In the genomic region with DNA sequence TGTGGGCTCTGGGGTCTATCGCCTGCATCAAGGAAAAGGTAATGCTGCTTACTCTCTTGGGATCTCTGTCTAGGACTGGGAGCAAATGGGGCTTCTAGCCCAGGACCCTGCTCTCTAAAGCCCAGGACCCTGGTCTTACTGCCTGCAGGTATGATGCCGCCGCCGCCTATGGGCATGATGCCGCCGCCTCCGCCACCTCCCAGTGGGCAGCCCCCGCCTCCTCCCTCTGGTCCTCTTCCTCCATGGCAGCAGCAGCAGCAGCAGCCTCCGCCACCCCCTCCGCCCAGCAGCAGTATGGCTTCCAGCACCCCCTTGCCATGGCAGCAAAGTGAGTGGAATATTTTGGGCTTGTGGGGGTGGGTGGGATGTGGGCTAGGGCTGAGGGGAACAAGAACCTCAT, we compare ENCODE assay signal across 22 mouse cellular contexts. TPM values are rescaled to one million over a fixed set of nuclear protein-coding genes. Genes with fewer than 3 reads are reported as not detected.
DNase-seq lines count a peak whose midpoint lies in the region; ATAC-seq and TF ChIP-seq lines count a peak whose summit lies in the region.
"Had no signal": no experiment of that assay in that cellular context is flagged by ENCODE, and none has a peak within 500 bp of the region (broad histone marks: within the 10 kb centered on the region; RNA-seq: fewer than 3 reads in every experiment).

No protein-coding gene starts in this region.

- H3K4me1 ChIP-seq in cerebellum, adult 2 months (ENCODE audit: control insufficient read depth, insufficient read depth, low read length) = peaks cover 32% of the 10 kb centered on the region
- peaks cover 14% of the 10 kb centered on the region; the same call in 1 of the 2 replicates for H3K4me1 ChIP-seq in forebrain, embryonic 12.5 days
- 0 out of 2 replicates have a peak, but pooled peaks cover 6% of the 10 kb centered on the region for H3K4me1 ChIP-seq in forebrain, embryonic 15.5 days
- H3K4me1 ChIP-seq in E14TG2a.4 (replicated peaks; ENCODE audit: low read depth, low read length) = peaks cover 83% of the 10 kb centered on the region
- H3K4me1 ChIP-seq: embryonic facial prominence, embryonic 13.5 days; embryonic facial prominence, embryonic 15.5 days had no signal

- no peak for ATAC-seq in forebrain, embryonic 12.5 days (ENCODE audit: low FRiP score)
- ATAC-seq in forebrain, embryonic 15.5 days (replicated peaks) = no peak
- no peak for ATAC-seq in activated CD4-positive, CD25-positive, alpha-beta regulatory T cell, adult 4 months
- ATAC-seq: Patski had no signal

- no peaks in the 10 kb centered on the region; the same call in 1 of the 2 replicates for H3K27me3 ChIP-seq in cerebellum, adult 2 months (ENCODE audit: control insufficient read depth, insufficient read depth, low read length)
- H3K27me3 ChIP-seq in forebrain, embryonic 12.5 days = no peaks in the 10 kb centered on the region
- no peaks in the 10 kb centered on the region for H3K27me3 ChIP-seq in forebrain, embryonic 15.5 days
- no peaks in the 10 kb centered on the region for H3K27me3 ChIP-seq in E14TG2a.4 (ENCODE audit: insufficient read depth, low read length)
- H3K27me3 ChIP-seq: CH12.LX; embryonic facial prominence, embryonic 13.5 days; embryonic facial prominence, embryonic 15.5 days; Patski had no signal

- peak; percentile 45 for DNase-seq in cerebellum, adult 9-11 months
- DNase-seq in cerebellum, adult 2 months = no peak
- DNase-seq in heart, adult 11 months = peak; percentile 94
- no peak for DNase-seq in heart, adult 18-20 months
- DNase-seq: adrenal gland, adult 2 months; adrenal gland, postnatal 10 days; adrenal gland, postnatal 25 days; B cell, adult 2 months; cerebellum, adult 18-20 months; cerebellum, postnatal 14 days; cerebellum, postnatal 36 days; embryo, embryonic 11 days had no signal

- H3K27ac ChIP-seq in cerebellum, adult 2 months (ENCODE audit: insufficient read depth, low read length) = no peak overlapping the region
- H3K27ac ChIP-seq in forebrain, embryonic 12.5 days = 0 out of 2 replicates have a peak overlapping the region, but pooled peaks have one; percentile 42
- no peak overlapping the region for H3K27ac ChIP-seq in forebrain, embryonic 15.5 days (replicated peaks)
- H3K27ac ChIP-seq: embryonic facial prominence, embryonic 13.5 days; embryonic facial prominence, embryonic 15.5 days had no signal

- TF ChIP-seq CTCF in cerebellum, adult 2 months (IDR thresholded peaks at IDR 0.05; ENCODE audit: borderline replicate concordance, insufficient read depth, low read depth, low read length) = no peak
- no peak for TF ChIP-seq CTCF in E14TG2a.4 (conservative IDR thresholded peaks at IDR 0.05; ENCODE audit: low read length)

- WGBS in cerebellum, adult 2 months = 90% methylated on average over 10 of the region's 10 CpGs
- WGBS in forebrain, embryonic 12.5 days = over 99% methylated on average over 10 of the region's 10 CpGs
- 95% methylated on average over 10 of the region's 10 CpGs for WGBS in forebrain, embryonic 15.5 days

- H3K9me3 ChIP-seq in forebrain, embryonic 12.5 days = no peaks in the 10 kb centered on the region
- no peaks in the 10 kb centered on the region for H3K9me3 ChIP-seq in forebrain, embryonic 15.5 days
- H3K9me3 ChIP-seq in E14TG2a.4 (ENCODE audit: low read length) = no peaks in the 10 kb centered on the region
- H3K9me3 ChIP-seq: embryonic facial prominence, embryonic 13.5 days; embryonic facial prominence, embryonic 15.5 days; G1E had no signal

- H3K4me3 ChIP-seq in cerebellum, adult 2 months (replicated peaks; ENCODE audit: insufficient read depth, low read depth, low read length) = no peak overlapping the region
- no peak overlapping the region for H3K4me3 ChIP-seq in forebrain, embryonic 12.5 days (replicated peaks)
- no peak overlapping the region for H3K4me3 ChIP-seq in forebrain, embryonic 15.5 days
- H3K4me3 ChIP-seq in E14TG2a.4 (replicated peaks; ENCODE audit: low read length) = peak overlapping the region; percentile 51
- H3K4me3 ChIP-seq: embryonic facial prominence, embryonic 13.5 days; embryonic facial prominence, embryonic 15.5 days; erythroblast, embryonic 14.5 days had no signal

- no peak overlapping the region for H3K4me2 ChIP-seq in forebrain, embryonic 12.5 days
- H3K4me2 ChIP-seq in forebrain, embryonic 15.5 days (replicated peaks) = no peak overlapping the region
- H3K4me2 ChIP-seq: embryonic facial prominence, embryonic 13.5 days; embryonic facial prominence, embryonic 15.5 days had no signal

- H3K36me3 ChIP-seq in forebrain, embryonic 12.5 days (replicated peaks) = peaks cover 97% of the 10 kb centered on the region
- H3K36me3 ChIP-seq in forebrain, embryonic 15.5 days = peaks cover 92% of the 10 kb centered on the region
- peaks cover 99% of the 10 kb centered on the region for H3K36me3 ChIP-seq in E14TG2a.4 (ENCODE audit: insufficient read depth, low read length)

- H3K9ac ChIP-seq in forebrain, embryonic 12.5 days = no peak overlapping the region
- no peak overlapping the region for H3K9ac ChIP-seq in forebrain, embryonic 15.5 days (replicated peaks)
- H3K9ac ChIP-seq: embryonic facial prominence, embryonic 13.5 days; embryonic facial prominence, embryonic 15.5 days had no signal

- no peak for TF ChIP-seq POLR2A in cerebellum, adult 2 months (IDR thresholded peaks at IDR 0.05; ENCODE audit: borderline replicate concordance, insufficient read depth, low read length)

RNA-seq across cellular contexts. Expression of gene Pygm, which starts 9.6 kb away (rescaled TPM):
- 90.1 and 101 TPM in 2 replicates for polyA plus RNA-seq in cerebellum, adult 2 months (2012; rRNA removed)
- polyA plus RNA-seq in forebrain, embryonic 12.5 days (2016; fragmentation: Nextera tagmentation; extraction: Ambion mirVana) = 0.78 and 1.5 TPM in 2 replicates
- polyA plus RNA-seq in forebrain, embryonic 15.5 days (2015; fragmentation: Nextera tagmentation; extraction: Ambion mirVana) = 3.4 and 3.5 TPM in 2 replicates
- 1,000 to 10,000 TPM; 1,224 to 1,269 TPM for total RNA-seq in heart, adult 18-20 months (2021)
- polyA plus RNA-seq in activated CD4-positive, CD25-positive, alpha-beta regulatory T cell, adult 4 months (2017; shearing (Covaris generic)) = 1 to 10 TPM; 3.7 to 8.0 TPM

RNA-seq across cellular contexts. Expression of gene Sf1, which starts 11.1 kb away (rescaled TPM):
- 175 and 196 TPM in 2 replicates for polyA plus RNA-seq in cerebellum, adult 2 months (2012; rRNA removed)
- polyA plus RNA-seq in forebrain, embryonic 12.5 days (2016; fragmentation: Nextera tagmentation; extraction: Ambion mirVana) = 204 and 221 TPM in 2 replicates
- 119 and 134 TPM in 2 replicates for polyA plus RNA-seq in forebrain, embryonic 15.5 days (2015; fragmentation: Nextera tagmentation; extraction: Ambion mirVana)
- 10 to 100 TPM; 66.5 to 94.7 TPM for total RNA-seq in heart, adult 18-20 months (2021)
- 10 to 100 TPM; 47.6 to 48.6 TPM for polyA plus RNA-seq in activated CD4-positive, CD25-positive, alpha-beta regulatory T cell, adult 4 months (2017; shearing (Covaris generic))

RNA-seq across cellular contexts. Expression of gene Rasgrp2, which starts 24.6 kb away (rescaled TPM):
- 78.5 and 90.1 TPM in 2 replicates for polyA plus RNA-seq in cerebellum, adult 2 months (2012; rRNA removed)
- polyA plus RNA-seq in forebrain, embryonic 12.5 days (2016; fragmentation: Nextera tagmentation; extraction: Ambion mirVana) = 13.1 and 15.1 TPM in 2 replicates
- polyA plus RNA-seq in forebrain, embryonic 15.5 days (2015; fragmentation: Nextera tagmentation; extraction: Ambion mirVana) = 34.6 and 41.3 TPM in 2 replicates
- total RNA-seq in heart, adult 18-20 months (2021) = 10 to 100 TPM; 37.7 to 53.4 TPM
- polyA plus RNA-seq in activated CD4-positive, CD25-positive, alpha-beta regulatory T cell, adult 4 months (2017; shearing (Covaris generic)) = 100 to 1,000 TPM; 128 to 133 TPM

RNA-seq across cellular contexts. Expression of gene Map4k2, which starts 33.6 kb away (rescaled TPM):
- polyA plus RNA-seq in cerebellum, adult 2 months (2012; rRNA removed) = 317 and 326 TPM in 2 replicates
- 14.4 and 15.1 TPM in 2 replicates for polyA plus RNA-seq in forebrain, embryonic 12.5 days (2016; fragmentation: Nextera tagmentation; extraction: Ambion mirVana)
- polyA plus RNA-seq in forebrain, embryonic 15.5 days (2015; fragmentation: Nextera tagmentation; extraction: Ambion mirVana) = 12.7 and 14.1 TPM in 2 replicates
- total RNA-seq in heart, adult 18-20 months (2021) = 10 to 100 TPM; 30.7 to 43.0 TPM
- polyA plus RNA-seq in activated CD4-positive, CD25-positive, alpha-beta regulatory T cell, adult 4 months (2017; shearing (Covaris generic)) = 100 to 1,000 TPM in 1 of 2 experiments, 10 to 100 TPM in 1; 82.0 to 116 TPM

RNA-seq across cellular contexts. Expression of gene Men1, which starts 39.8 kb away (rescaled TPM):
- polyA plus RNA-seq in cerebellum, adult 2 months (2012; rRNA removed) = 84.1 and 85.5 TPM in 2 replicates
- 97.1 and 107 TPM in 2 replicates for polyA plus RNA-seq in forebrain, embryonic 12.5 days (2016; fragmentation: Nextera tagmentation; extraction: Ambion mirVana)
- 94.6 and 97.7 TPM in 2 replicates for polyA plus RNA-seq in forebrain, embryonic 15.5 days (2015; fragmentation: Nextera tagmentation; extraction: Ambion mirVana)
- 10 to 100 TPM; 13.3 to 14.0 TPM for total RNA-seq in heart, adult 18-20 months (2021)
- polyA plus RNA-seq in activated CD4-positive, CD25-positive, alpha-beta regulatory T cell, adult 4 months (2017; shearing (Covaris generic)) = 10 to 100 TPM; 13.9 to 19.1 TPM

Comparison
In these comparisons a context has a peak if more than half of its experiments do, and no peak if none do; other contexts are left out.
1. DNase-seq: peak in cerebellum, adult 9-11 months (single experiment) and heart, adult 11 months (single experiment); none in cerebellum, adult 2 months (0 of 2) and heart, adult 18-20 months (0 of 2).
2. RNA of gene Pygm, which starts 9.6 kb away (polyA plus RNA-seq): 90.1 to 101 TPM in cerebellum, adult 2 months; 3.7 to 8.0 TPM in activated CD4-positive, CD25-positive, alpha-beta regulatory T cell, adult 4 months, 3.4 to 3.5 TPM in forebrain, embryonic 15.5 days and 0.78 to 1.5 TPM in forebrain, embryonic 12.5 days; every median in the first group is over 10 times any median in the second.